Mouse (Mus musculus): ENCODE results near the gene Arid3b. TPM values are rescaled to one million over a fixed set of nuclear protein-coding genes. Genes with fewer than 3 reads are reported as not detected.
A peak's percentile ranks its signal among the peaks of the same experiment; 100 is the strongest.
"Not testable (repeated sequence)": the region's sequence is repeated elsewhere in the genome, so short reads cannot be mapped to it uniquely, and the experiment has no call there.

The Arid3b gene
- 6.5 and 7.2 TPM in 2 replicates for polyA plus RNA-seq (2014; fragmentation: Nextera tagmentation; extraction: Ambion mirVana)

- Histone ChIP-seq H3K4me1 (ENCODE audit: control insufficient read depth, insufficient read depth, low read length) (peaks cover 17% of the 10 kb centered on the region; the same call in 1 of the 2 replicates), H3K9me3 (ENCODE audit: control insufficient read depth, low read length) (no peaks in the 10 kb centered on the region), H3K4me3 (ENCODE audit: low read length) (peak within 1 kb of the TSS; percentile 75), H3K27me3 (ENCODE audit: control insufficient read depth, insufficient read depth, low read length) (peaks cover 14% of the 10 kb centered on the region; the same call in 1 of the 2 replicates), H3K36me3 (ENCODE audit: control insufficient read depth, insufficient read depth, low read length) (no peaks in the 10 kb centered on the region; the same call in 1 of the 2 replicates), H3K4me2 (replicated peaks; ENCODE audit: low read depth, low read length) (peak within 1 kb of the TSS; percentile 82), H3K27ac (ENCODE audit: low read depth, low read length) (no peak within 1 kb of the TSS), H3K9ac (ENCODE audit: low read depth, low read length) (peak within 1 kb of the TSS; percentile 64)
- WGBS: under 1% methylated on average over 42 of the region's 45 CpGs
- peak; percentile 99 for ATAC-seq (ENCODE audit: low FRiP score, low TSS enrichment)
These were observed at the start of gene Arid3b for GRCm38 (mm10) chr9:57836581-57837170. TSS of gene Arid3b (minus strand) at chr9:57836793.

- H3K36me3 ChIP-seq (ENCODE audit: control insufficient read depth, insufficient read depth, low read length): no peaks in the 10 kb centered on the region
- no peak overlapping the region for H3K27ac ChIP-seq (ENCODE audit: low read depth, low read length)
- no peak for ATAC-seq (ENCODE audit: low FRiP score, low TSS enrichment)
- no peaks in the 10 kb centered on the region for H3K27me3 ChIP-seq (ENCODE audit: control insufficient read depth, insufficient read depth, low read length)
- no peaks in the 10 kb centered on the region for H3K4me1 ChIP-seq (ENCODE audit: control insufficient read depth, insufficient read depth, low read length)
- WGBS: 78% methylated on average over 1 of the region's 1 CpGs
- no peaks in the 10 kb centered on the region for H3K9me3 ChIP-seq (ENCODE audit: control insufficient read depth, low read length)
- no peak overlapping the region for H3K4me2 ChIP-seq (replicated peaks; ENCODE audit: low read depth, low read length)
- no peak overlapping the region for H3K4me3 ChIP-seq (ENCODE audit: low read length)
- no peak overlapping the region for H3K9ac ChIP-seq (ENCODE audit: low read depth, low read length)
These were observed 46.8 kb upstream of the Arid3b start for GRCm38 (mm10) chr9:57883413-57883812.

- not testable (repeated sequence) for H3K4me1 ChIP-seq (ENCODE audit: control insufficient read depth, insufficient read depth, low read length); H3K4me2 ChIP-seq (replicated peaks; ENCODE audit: low read depth, low read length); H3K27me3 ChIP-seq (ENCODE audit: control insufficient read depth, insufficient read depth, low read length); H3K4me3 ChIP-seq (ENCODE audit: low read length); H3K36me3 ChIP-seq (ENCODE audit: control insufficient read depth, insufficient read depth, low read length); H3K27ac ChIP-seq (ENCODE audit: low read depth, low read length); H3K9ac ChIP-seq (ENCODE audit: low read depth, low read length); H3K9me3 ChIP-seq (ENCODE audit: control insufficient read depth, low read length); ATAC-seq (ENCODE audit: low FRiP score, low TSS enrichment)
- 89% methylated on average over 2 of the region's 2 CpGs for WGBS
These were observed 45.2 kb upstream of the Arid3b start for GRCm38 (mm10) chr9:57881781-57882180.

GRCm38 (mm10) chr9:57880278-57880677, 43.7 kb upstream of the Arid3b start:
- Histone ChIP-seq H3K27me3 (ENCODE audit: control insufficient read depth, insufficient read depth, low read length) (no peaks in the 10 kb centered on the region), H3K9me3 (ENCODE audit: control insufficient read depth, low read length) (no peaks in the 10 kb centered on the region), H3K27ac (ENCODE audit: low read depth, low read length) (no peak overlapping the region), H3K36me3 (ENCODE audit: control insufficient read depth, insufficient read depth, low read length) (no peaks in the 10 kb centered on the region), H3K4me2 (replicated peaks; ENCODE audit: low read depth, low read length) (no peak overlapping the region), H3K4me3 (ENCODE audit: low read length) (no peak overlapping the region), H3K9ac (ENCODE audit: low read depth, low read length) (no peak overlapping the region), H3K4me1 (ENCODE audit: control insufficient read depth, insufficient read depth, low read length) (no peaks in the 10 kb centered on the region)
- no peak for ATAC-seq (ENCODE audit: low FRiP score, low TSS enrichment)
- WGBS: 31% methylated on average over 4 of the region's 4 CpGs

- Histone ChIP-seq H3K4me3 (ENCODE audit: low read length) (no peak overlapping the region), H3K27me3 (ENCODE audit: control insufficient read depth, insufficient read depth, low read length) (no peaks in the 10 kb centered on the region), H3K9me3 (ENCODE audit: control insufficient read depth, low read length) (no peaks in the 10 kb centered on the region), H3K4me2 (replicated peaks; ENCODE audit: low read depth, low read length) (no peak overlapping the region), H3K4me1 (ENCODE audit: control insufficient read depth, insufficient read depth, low read length) (no peaks in the 10 kb centered on the region), H3K27ac (ENCODE audit: low read depth, low read length) (no peak overlapping the region), H3K36me3 (ENCODE audit: control insufficient read depth, insufficient read depth, low read length) (no peaks in the 10 kb centered on the region), H3K9ac (ENCODE audit: low read depth, low read length) (no peak overlapping the region)
- ATAC-seq (ENCODE audit: low FRiP score, low TSS enrichment): no peak
- 49% methylated on average over 3 of the region's 3 CpGs for WGBS
These were observed 42.6 kb upstream of the Arid3b start for GRCm38 (mm10) chr9:57879213-57879612.

GRCm38 (mm10) chr9:57874994-57875393, 38.4 kb upstream of the Arid3b start:
- no peak overlapping the region for H3K4me2 ChIP-seq (replicated peaks; ENCODE audit: low read depth, low read length)
- no peaks in the 10 kb centered on the region for H3K9me3 ChIP-seq (ENCODE audit: control insufficient read depth, low read length)
- WGBS: 66% methylated on average over 3 of the region's 3 CpGs
- no peak for ATAC-seq (ENCODE audit: low FRiP score, low TSS enrichment)
- H3K27me3 ChIP-seq (ENCODE audit: control insufficient read depth, insufficient read depth, low read length): no peaks in the 10 kb centered on the region
- no peak overlapping the region for H3K4me3 ChIP-seq (ENCODE audit: low read length)
- no peaks in the 10 kb centered on the region for H3K36me3 ChIP-seq (ENCODE audit: control insufficient read depth, insufficient read depth, low read length)
- H3K9ac ChIP-seq (ENCODE audit: low read depth, low read length): no peak overlapping the region
- H3K27ac ChIP-seq (ENCODE audit: low read depth, low read length): no peak overlapping the region
- H3K4me1 ChIP-seq (ENCODE audit: control insufficient read depth, insufficient read depth, low read length): no peaks in the 10 kb centered on the region

GRCm38 (mm10) chr9:57874134-57874533, 37.5 kb upstream of the Arid3b start:
- H3K36me3 ChIP-seq (ENCODE audit: control insufficient read depth, insufficient read depth, low read length): no peaks in the 10 kb centered on the region
- no peak overlapping the region for H3K4me2 ChIP-seq (replicated peaks; ENCODE audit: low read depth, low read length)
- ATAC-seq (ENCODE audit: low FRiP score, low TSS enrichment): no peak
- WGBS: 75% methylated on average over 5 of the region's 5 CpGs
- H3K9ac ChIP-seq (ENCODE audit: low read depth, low read length): no peak overlapping the region
- no peak overlapping the region for H3K27ac ChIP-seq (ENCODE audit: low read depth, low read length)
- H3K4me3 ChIP-seq (ENCODE audit: low read length): no peak overlapping the region
- no peaks in the 10 kb centered on the region for H3K4me1 ChIP-seq (ENCODE audit: control insufficient read depth, insufficient read depth, low read length)
- H3K27me3 ChIP-seq (ENCODE audit: control insufficient read depth, insufficient read depth, low read length): no peaks in the 10 kb centered on the region
- H3K9me3 ChIP-seq (ENCODE audit: control insufficient read depth, low read length): no peaks in the 10 kb centered on the region

- Histone ChIP-seq H3K36me3 (ENCODE audit: control insufficient read depth, insufficient read depth, low read length) (no peaks in the 10 kb centered on the region), H3K27ac (ENCODE audit: low read depth, low read length) (no peak overlapping the region), H3K4me3 (ENCODE audit: low read length) (no peak overlapping the region), H3K9me3 (ENCODE audit: control insufficient read depth, low read length) (no peaks in the 10 kb centered on the region), H3K4me2 (replicated peaks; ENCODE audit: low read depth, low read length) (no peak overlapping the region), H3K4me1 (ENCODE audit: control insufficient read depth, insufficient read depth, low read length) (no peaks in the 10 kb centered on the region), H3K9ac (ENCODE audit: low read depth, low read length) (no peak overlapping the region), H3K27me3 (ENCODE audit: control insufficient read depth, insufficient read depth, low read length) (no peaks in the 10 kb centered on the region; the same call in 1 of the 2 replicates)
- ATAC-seq (ENCODE audit: low FRiP score, low TSS enrichment): no peak
- WGBS: 68% methylated on average over 2 of the region's 2 CpGs
These were observed 33.8 kb upstream of the Arid3b start for GRCm38 (mm10) chr9:57870273-57870816.

- Histone ChIP-seq H3K4me3 (ENCODE audit: low read length) (no peak overlapping the region), H3K9me3 (ENCODE audit: control insufficient read depth, low read length) (no peaks in the 10 kb centered on the region), H3K36me3 (ENCODE audit: control insufficient read depth, insufficient read depth, low read length) (no peaks in the 10 kb centered on the region), H3K9ac (ENCODE audit: low read depth, low read length) (no peak overlapping the region), H3K27ac (ENCODE audit: low read depth, low read length) (no peak overlapping the region), H3K4me2 (replicated peaks; ENCODE audit: low read depth, low read length) (no peak overlapping the region), H3K27me3 (ENCODE audit: control insufficient read depth, insufficient read depth, low read length) (no peaks in the 10 kb centered on the region; the same call in 1 of the 2 replicates), H3K4me1 (ENCODE audit: control insufficient read depth, insufficient read depth, low read length) (no peaks in the 10 kb centered on the region)
- 86% methylated on average over 6 of the region's 6 CpGs for WGBS
- no peak for ATAC-seq (ENCODE audit: low FRiP score, low TSS enrichment)
These were observed 32.2 kb upstream of the Arid3b start for GRCm38 (mm10) chr9:57868767-57869166.
